Mouse (Mus musculus) heart, embryonic 13.5 days (tissue): ENCODE data around the gene Slfn5. TPM values are rescaled to one million over a fixed set of nuclear protein-coding genes. Genes with fewer than 3 reads are reported as not detected.
A peak's percentile ranks its signal among the peaks of the same experiment; 100 is the strongest.

ENCODE experiments used
- ATAC-seq: fragments of 200-750 bp; cut with Nextera tagmentation; 2 replicates; pipeline ENCODE4 v1.8.0; 2017; ENCODE audit warnings: moderate TSS enrichment; ENCODE audit not compliant: insufficient number of reproducible peaks, low FRiP score, low TSS enrichment; ENCODE audit errors: extremely low read depth
- H3K27ac ChIP-seq: fragments of 300-500 bp; sonication (generic); replicated peaks from 2 replicates; pipeline ENCODE4 v1.5.1; 2015; ENCODE audit warnings: moderate library complexity, mild to moderate bottlenecking, inconsistent platforms
- H3K27me3 ChIP-seq: fragments of 300-500 bp; sonication (generic); replicated peaks from 2 replicates; pipeline ENCODE4 v1.6.1; 2015; ENCODE audit warnings: mild to moderate bottlenecking, inconsistent platforms
- H3K36me3 ChIP-seq: fragments of 300-500 bp; sonication (generic); 2 replicates; pipeline ENCODE4 v1.6.1; 2015; ENCODE audit warnings: mild to moderate bottlenecking, inconsistent platforms
- H3K4me1 ChIP-seq: fragments of 300-500 bp; sonication (generic); 2 replicates; pipeline ENCODE4 v1.6.1; 2015; ENCODE audit warnings: inconsistent platforms
- H3K4me2 ChIP-seq: fragments of 300-500 bp; sonication (generic); 2 replicates; pipeline ENCODE4 v1.6.1; 2015; ENCODE audit warnings: inconsistent platforms, mild to moderate bottlenecking, moderate library complexity
- H3K4me3 ChIP-seq: fragments of 300-500 bp; sonication (generic); 2 replicates; pipeline ENCODE4 v1.5.1; 2015; ENCODE audit warnings: moderate library complexity, mild to moderate bottlenecking, inconsistent platforms
- H3K9ac ChIP-seq: fragments of 300-500 bp; sonication (generic); 2 replicates; pipeline ENCODE4 v1.6.1; 2015; ENCODE audit warnings: inconsistent platforms, mild to moderate bottlenecking, moderate library complexity
- H3K9me3 ChIP-seq: fragments of 300-500 bp; sonication (generic); 2 replicates; pipeline ENCODE4 v1.6.1; 2016; ENCODE audit warnings: inconsistent platforms
- WGBS: fragments of 180-500 bp; shearing (Covaris S2); methylation state at CpG from one replicate; pipeline ENCODE4 v1.1.7; 2015; ENCODE audit warnings: mixed read lengths; 5-methylcytosine and 5-hydroxymethylcytosine counted together
- polyA plus RNA-seq: library from polyadenylated mRNA; unstranded; fragments of >200 nt; fragmentation: Nextera tagmentation; extraction: Ambion mirVana; gene quantifications from 2 replicates; pipeline ENCODE4 v1.2.1, GENCODE M21; 2015

The Slfn5 gene
- 3.5 and 4.4 TPM in 2 replicates for polyA plus RNA-seq

DNA sequence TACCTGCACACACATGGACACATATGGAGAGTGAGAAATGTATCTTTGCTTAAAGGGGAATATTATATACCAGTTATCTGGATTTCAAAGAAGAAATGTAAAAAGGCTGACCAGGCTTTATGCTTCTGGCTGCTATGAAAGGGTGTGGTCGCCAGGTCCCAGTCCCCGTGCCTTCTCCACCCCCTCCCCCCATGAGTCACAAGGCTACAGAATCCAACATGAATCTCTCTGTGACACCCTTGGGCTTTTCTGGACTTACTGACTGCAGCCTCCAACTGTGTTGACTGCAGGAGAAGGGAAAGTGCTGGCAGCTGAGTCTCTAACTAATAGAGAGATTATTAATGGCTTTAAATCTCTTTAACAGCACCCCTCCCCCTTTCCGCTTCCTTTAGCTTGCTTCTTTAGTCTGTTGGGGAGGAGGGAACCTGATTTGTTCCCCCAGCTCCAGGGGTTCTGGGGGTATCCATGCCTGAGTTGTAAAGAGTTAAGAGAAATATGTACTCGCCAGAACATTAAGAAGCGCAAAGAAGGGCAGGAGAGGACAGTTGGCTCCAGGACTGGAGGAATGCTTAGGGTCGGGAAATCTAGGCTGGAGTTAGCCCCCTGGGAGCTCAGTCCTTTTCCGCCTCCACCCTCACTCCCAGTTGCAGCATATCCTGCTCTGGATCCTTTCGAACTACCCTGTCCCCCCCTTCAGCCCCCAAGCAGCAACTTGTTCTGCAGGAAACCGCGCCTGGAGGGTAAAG lies at the start of gene Slfn5:
Slfn5 (plus strand) TSS at position 614 of the 746 bp plus-strand sequence.
- ATAC-seq, result no peak; the same call in 1 of the 2 replicates
- Histone ChIP-seq H3K4me2 (peak within 1 kb of the TSS; percentile 70), H3K4me1 (peaks cover 19% of the 10 kb centered on the region), H3K9ac (peak within 1 kb of the TSS; percentile 71), H3K27ac (peak within 1 kb of the TSS; percentile 69), H3K4me3 (peak within 1 kb of the TSS; percentile 47), H3K36me3 (no peaks in the 10 kb centered on the region), H3K27me3 (peaks cover 52% of the 10 kb centered on the region), H3K9me3 (no peaks in the 10 kb centered on the region)
- 8% methylated on average over 10 of the region's 10 CpGs for WGBS

DNA sequence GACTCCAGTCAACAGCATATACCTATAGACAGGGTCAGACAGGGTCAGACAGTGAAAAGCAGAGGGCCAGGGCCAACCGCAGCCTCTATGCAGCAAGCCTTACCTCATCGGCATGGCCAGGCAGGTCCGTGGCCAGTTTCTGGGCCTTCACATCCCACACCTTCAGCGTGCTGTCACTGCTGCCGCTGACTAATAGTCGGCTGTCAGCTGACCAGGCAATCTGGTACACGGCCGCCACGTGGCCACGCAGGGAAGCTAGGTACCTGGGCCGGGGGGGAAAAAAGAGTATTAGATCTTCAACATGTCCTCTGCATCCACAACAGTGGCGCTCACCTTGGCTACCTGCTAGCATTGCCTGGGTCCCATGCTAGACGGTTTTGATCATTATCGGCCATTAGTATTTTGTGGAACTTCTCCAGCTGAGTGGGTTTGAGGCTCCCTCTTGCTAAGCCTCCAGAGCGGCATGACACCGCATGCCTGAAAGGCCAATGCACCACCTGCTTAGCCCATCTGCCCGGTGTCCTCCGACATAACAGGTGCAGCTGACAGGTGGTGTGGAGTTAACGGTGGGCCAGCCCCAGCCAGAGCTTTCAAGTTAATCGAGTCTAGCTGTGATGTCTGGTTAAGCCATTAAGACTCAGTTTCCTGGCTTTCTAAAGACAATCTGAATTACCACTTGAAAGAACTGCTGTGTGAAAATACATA lies 49.4 kb upstream of the Slfn5 start:
- 0 out of 2 replicates have a peak, but pooled peaks cover 5% of the 10 kb centered on the region for H3K4me1 ChIP-seq
- no peak overlapping the region for H3K27ac ChIP-seq
- ATAC-seq, result no peak
- H3K4me2 ChIP-seq, result no peak overlapping the region
- no peaks in the 10 kb centered on the region for H3K27me3 ChIP-seq
- no peaks in the 10 kb centered on the region for H3K9me3 ChIP-seq
- no peak overlapping the region for H3K9ac ChIP-seq
- H3K4me3 ChIP-seq, result no peak overlapping the region
- 90% methylated on average over 20 of the region's 20 CpGs for WGBS
- peaks cover 84% of the 10 kb centered on the region for H3K36me3 ChIP-seq

DNA sequence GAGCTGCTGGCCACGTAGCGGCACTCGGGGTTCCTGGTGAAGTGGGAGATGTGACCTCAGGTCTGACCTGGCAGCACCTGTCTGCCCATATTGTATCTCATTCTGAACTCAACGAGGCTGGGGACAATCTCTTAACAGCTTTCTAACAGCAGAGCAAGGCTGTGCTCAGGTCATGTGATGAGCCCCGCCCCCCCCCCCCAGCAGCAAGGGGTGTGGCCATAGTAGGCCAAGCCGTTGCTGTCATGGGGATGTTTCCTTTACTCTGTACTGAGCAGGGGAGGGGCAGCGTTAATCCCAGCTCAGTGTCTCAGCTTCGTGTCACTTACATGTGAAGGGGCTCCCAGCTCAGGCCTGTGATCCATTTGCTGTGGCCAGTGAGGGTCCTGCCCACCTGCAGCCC lies 46.2 kb upstream of the Slfn5 start:
- 56% methylated on average over 8 of the region's 8 CpGs for WGBS
- no peaks in the 10 kb centered on the region for H3K9me3 ChIP-seq
- peaks cover 72% of the 10 kb centered on the region for H3K36me3 ChIP-seq
- no peak overlapping the region for H3K4me3 ChIP-seq
- H3K4me2 ChIP-seq, result no peak overlapping the region
- H3K27ac ChIP-seq, result no peak overlapping the region
- H3K4me1 ChIP-seq, result peaks cover 30% of the 10 kb centered on the region
- H3K27me3 ChIP-seq, result no peaks in the 10 kb centered on the region
- no peak overlapping the region for H3K9ac ChIP-seq
- no peak for ATAC-seq

- Histone ChIP-seq H3K4me1 (peaks cover 37% of the 10 kb centered on the region), H3K36me3 (peaks cover 63% of the 10 kb centered on the region)
- ATAC-seq, result no peak
These were observed 45.3 kb upstream of the Slfn5 start for GRCm38 (mm10) chr11:82905816-82906215.

DNA sequence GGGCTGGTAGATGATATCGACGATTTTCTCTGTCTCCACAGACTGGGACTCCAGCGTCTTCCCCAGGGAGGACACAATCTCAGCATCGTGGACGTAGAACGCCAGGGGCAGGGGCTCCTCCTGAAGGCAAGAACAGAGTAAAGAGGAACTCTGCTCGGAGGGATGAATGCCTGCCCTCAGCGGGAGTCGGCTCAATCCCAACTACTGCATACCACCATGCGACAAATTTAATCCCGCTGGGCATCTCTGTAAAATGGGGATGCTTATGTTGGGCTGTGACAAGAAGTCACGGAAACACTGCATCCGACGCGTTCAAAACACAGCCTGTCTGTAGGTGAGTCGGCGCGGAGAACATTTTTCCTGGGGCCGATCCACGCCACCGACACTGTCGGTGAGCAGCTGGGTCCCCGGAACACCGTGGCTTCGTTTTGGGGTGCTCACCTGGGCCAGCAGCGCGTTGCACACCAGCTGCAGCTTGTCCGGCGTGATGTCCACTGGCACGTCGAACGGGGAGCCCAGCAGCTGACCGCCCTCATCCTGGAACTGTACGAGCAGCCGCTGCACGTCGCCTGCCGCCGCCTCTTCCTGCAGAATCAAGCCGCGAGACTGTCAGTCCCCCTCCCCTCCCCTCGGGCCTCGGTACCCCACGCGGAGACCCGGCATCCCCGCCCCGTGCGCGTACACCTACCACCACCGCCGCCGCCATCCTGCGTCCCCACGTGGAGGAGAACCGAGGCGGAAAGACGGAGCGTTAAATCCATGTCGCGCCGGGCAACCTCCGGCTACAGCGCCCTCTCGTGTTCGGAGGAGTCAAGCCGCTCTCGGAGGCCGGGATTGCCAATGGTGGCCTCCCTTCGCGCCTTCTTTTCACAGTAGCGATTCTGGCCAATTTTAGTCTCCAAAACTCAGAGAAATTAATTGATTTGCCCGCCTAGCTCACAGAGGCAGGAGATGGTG lies 43.2 kb upstream of the Slfn5 start, which contains the start of gene Nle1:
Nle1 (minus strand) TSS at position 761 of the 957 bp plus-strand sequence.
- Histone ChIP-seq H3K9me3 (no peaks in the 10 kb centered on the region), H3K4me2 (peak within 1 kb of the TSS; percentile 87), H3K27ac (no peak within 1 kb of the TSS), H3K4me3 (peak within 1 kb of the TSS; percentile 82), H3K27me3 (no peaks in the 10 kb centered on the region), H3K4me1 (peaks cover 49% of the 10 kb centered on the region), H3K36me3 (peaks cover 42% of the 10 kb centered on the region), H3K9ac (peak within 1 kb of the TSS; percentile 87)
- 1% methylated on average over 73 of the region's 73 CpGs for WGBS
- no peak for ATAC-seq

More at GRCm38 (mm10) chr11:82905816-82906215, 45.3 kb upstream of the Slfn5 start:
- no peaks in the 10 kb centered on the region for H3K9me3 ChIP-seq
- no peak overlapping the region for H3K27ac ChIP-seq
- WGBS, result 88% methylated on average over 5 of the region's 5 CpGs
- no peak overlapping the region for H3K9ac ChIP-seq
- no peak overlapping the region for H3K4me2 ChIP-seq
- H3K4me3 ChIP-seq, result no peak overlapping the region
- H3K27me3 ChIP-seq, result no peaks in the 10 kb centered on the region

DNA sequence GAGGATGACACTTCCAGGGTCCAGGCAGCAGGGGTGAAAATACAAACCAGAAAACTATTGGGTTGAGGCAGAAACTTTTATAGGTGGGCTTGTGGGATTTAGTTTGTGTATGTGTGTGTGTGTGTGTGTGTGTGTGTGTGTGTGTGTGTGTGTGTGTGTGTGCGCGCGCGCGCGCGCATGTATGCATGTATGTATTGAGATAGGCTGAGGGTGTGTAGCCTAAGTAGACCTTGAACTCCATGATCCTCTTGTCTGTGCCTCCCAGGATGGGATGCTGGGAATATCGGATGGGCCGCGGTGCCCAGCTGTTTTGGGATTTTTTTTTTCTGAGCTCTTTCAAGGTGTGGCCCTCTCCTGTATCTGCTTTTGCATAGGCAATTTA lies 42.5 kb upstream of the Slfn5 start:
- H3K9me3 ChIP-seq, result no peaks in the 10 kb centered on the region
- 39% methylated on average over 9 of the region's 10 CpGs for WGBS
- peaks cover 56% of the 10 kb centered on the region for H3K4me1 ChIP-seq
- ATAC-seq, result no peak
- H3K4me3 ChIP-seq, result peak overlapping the region; percentile 82
- H3K27me3 ChIP-seq, result no peaks in the 10 kb centered on the region; the same call in 1 of the 2 replicates
- H3K9ac ChIP-seq, result peak overlapping the region; percentile 87
- H3K27ac ChIP-seq, result no peak overlapping the region
- peak overlapping the region; percentile 87 for H3K4me2 ChIP-seq
- peaks cover 35% of the 10 kb centered on the region for H3K36me3 ChIP-seq

DNA sequence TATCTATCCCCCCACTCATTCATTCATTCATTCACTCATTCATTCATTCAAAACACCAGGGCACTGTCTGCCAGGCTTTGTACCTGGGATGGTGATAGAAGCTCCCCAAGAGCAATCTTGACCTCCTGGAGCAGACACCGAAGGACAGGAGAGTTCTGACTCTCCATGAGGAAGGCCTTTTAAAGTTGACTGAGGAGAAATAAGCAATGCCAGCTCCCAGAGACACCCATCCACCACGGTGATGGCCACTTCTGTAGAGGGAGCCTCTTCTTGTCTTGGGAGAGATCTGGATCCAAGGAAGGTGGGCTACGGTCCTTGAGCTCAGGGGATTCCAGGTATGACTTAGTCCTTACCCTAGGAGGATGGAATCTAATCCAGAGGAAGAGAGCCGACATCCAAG lies 40.9 kb upstream of the Slfn5 start, which contains the start of gene Unc45b:
Unc45b (plus strand) TSS at position 301 of the 400 bp plus-strand sequence.
- peak within 1 kb of the TSS; percentile 98 for H3K27ac ChIP-seq
- H3K36me3 ChIP-seq, result peaks cover 21% of the 10 kb centered on the region
- ATAC-seq, result no peak
- no peaks in the 10 kb centered on the region for H3K9me3 ChIP-seq
- peak within 1 kb of the TSS; percentile 62 for H3K4me3 ChIP-seq
- H3K4me2 ChIP-seq, result peak within 1 kb of the TSS; percentile 72
- H3K9ac ChIP-seq, result peak within 1 kb of the TSS; percentile 89
- peaks cover 69% of the 10 kb centered on the region for H3K4me1 ChIP-seq
- 62% methylated on average over 4 of the region's 4 CpGs for WGBS
- H3K27me3 ChIP-seq, result no peaks in the 10 kb centered on the region; the same call in 1 of the 2 replicates

- H3K27ac ChIP-seq, result peak overlapping the region; percentile 98
- no peaks in the 10 kb centered on the region for H3K9me3 ChIP-seq
- H3K9ac ChIP-seq, result peak overlapping the region; percentile 89
- peaks cover 67% of the 10 kb centered on the region for H3K4me1 ChIP-seq
- peak overlapping the region; percentile 72 for H3K4me2 ChIP-seq
- ATAC-seq, result peak; percentile 66
- H3K4me3 ChIP-seq, result peak overlapping the region; percentile 62
- H3K36me3 ChIP-seq, result peaks cover 20% of the 10 kb centered on the region
- 17% methylated on average over 11 of the region's 11 CpGs for WGBS
- H3K27me3 ChIP-seq, result no peaks in the 10 kb centered on the region; the same call in 1 of the 2 replicates
These were observed 40.3 kb upstream of the Slfn5 start for GRCm38 (mm10) chr11:82910679-82911389.

GRCm38 (mm10) chr11:82914711-82915352 lies 36.3 kb upstream of the Slfn5 start:
- 6% methylated on average over 16 of the region's 16 CpGs for WGBS
- no peak for ATAC-seq
- Histone ChIP-seq H3K4me3 (peak overlapping the region; percentile 33), H3K9ac (peak overlapping the region; percentile 52; the same call in 1 of the 2 replicates), H3K4me2 (peak overlapping the region; percentile 72), H3K9me3 (no peaks in the 10 kb centered on the region), H3K4me1 (peaks cover 43% of the 10 kb centered on the region), H3K27ac (peak overlapping the region; percentile 48; the same call in 1 of the 2 replicates), H3K36me3 (peaks cover 43% of the 10 kb centered on the region), H3K27me3 (no peaks in the 10 kb centered on the region; the same call in 1 of the 2 replicates)

DNA sequence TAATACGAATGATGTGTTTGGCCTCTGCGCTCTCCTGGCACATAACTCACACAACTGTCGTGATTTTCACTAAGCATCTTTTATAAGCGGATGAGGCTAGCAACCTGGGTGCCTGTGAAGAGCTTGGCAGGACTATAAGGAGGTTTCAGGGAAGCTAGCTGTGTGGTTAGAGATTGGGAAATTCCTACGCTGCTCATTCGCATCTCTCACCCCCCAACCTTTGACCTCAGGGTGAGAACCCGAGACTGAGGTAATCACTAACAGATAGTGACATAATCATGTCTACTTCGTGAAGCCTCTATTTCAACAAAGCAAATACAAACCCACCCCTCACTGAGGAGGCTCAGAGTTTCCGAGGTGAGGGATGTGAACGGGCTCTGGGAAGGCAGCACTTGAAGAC lies 30.4 kb upstream of the Slfn5 start:
- ATAC-seq, result no peak
- H3K27me3 ChIP-seq, result no peaks in the 10 kb centered on the region
- peaks cover 17% of the 10 kb centered on the region for H3K4me1 ChIP-seq
- 47% methylated on average over 10 of the region's 10 CpGs for WGBS
- H3K27ac ChIP-seq, result no peak overlapping the region
- no peak overlapping the region for H3K9ac ChIP-seq
- H3K36me3 ChIP-seq, result peaks cover 92% of the 10 kb centered on the region
- no peak overlapping the region for H3K4me3 ChIP-seq
- no peak overlapping the region for H3K4me2 ChIP-seq
- no peaks in the 10 kb centered on the region for H3K9me3 ChIP-seq
